Mouse (Mus musculus): ENCODE measurements around the gene Armh3. TPM values are rescaled to one million over a fixed set of nuclear protein-coding genes. Genes with fewer than 3 reads are reported as not detected.

Armh3 gene
- total RNA-seq, 1 experiment: 8.0 TPM

- peaks cover 2% of the 10 kb centered on the region; the same call in 1 of the 2 replicates for H3K36me3 ChIP-seq (ENCODE audit: control insufficient read depth, insufficient read depth, low read length, poor library complexity, severe bottlenecking)
- no peak overlapping the region for H3K27ac ChIP-seq (ENCODE audit: insufficient read depth, low read depth, low read length, poor library complexity, severe bottlenecking)
- no peaks in the 10 kb centered on the region for H3K9me3 ChIP-seq (ENCODE audit: control insufficient read depth, insufficient read depth, low read depth, low read length)
- in situ Hi-C loops (cut with MboI; ENCODE audit: low sequenced_read_pairs in 2 of 2, unreplicated experiment in 2 of 2): no loop called here
- no peak for TF ChIP-seq ZNF384 (IDR thresholded peaks at IDR 0.05; ENCODE audit: low read depth, low read length)
- no peak for TF ChIP-seq HCFC1 (IDR thresholded peaks at IDR 0.05; ENCODE audit: borderline replicate concordance, insufficient read depth, low read length)
- TF ChIP-seq MAFK (IDR thresholded peaks at IDR 0.05; ENCODE audit: insufficient read depth, low read depth, low read length): no peak
- TF ChIP-seq CHD2 (IDR thresholded peaks at IDR 0.05; ENCODE audit: low read depth, low read length): no peak
- no peak for TF ChIP-seq ZC3H11A (IDR thresholded peaks at IDR 0.05; ENCODE audit: borderline replicate concordance, low read depth, low read length)
- H3K9ac ChIP-seq (ENCODE audit: insufficient read depth, low read depth, low read length, poor library complexity, severe bottlenecking): no peak overlapping the region
- DNase-seq (ENCODE audit: low read depth, low spot score): no peak
- H3K4me1 ChIP-seq (ENCODE audit: control insufficient read depth in 2 of 2, insufficient read depth in 2 of 2, low read length in 2 of 2, poor library complexity in 1 of 2): peaks cover 3 to 12% of the 10 kb centered on the region in 2 experiments; a peak in 1 of 4 replicates
- H3K4me3 ChIP-seq (ENCODE audit: insufficient read depth in 1 of 2, low read depth in 1 of 2, low read length in 2 of 2, poor library complexity in 1 of 2, severe bottlenecking in 1 of 2): no peak overlapping the region
Observed at GRCm38 (mm10) chr19:46024959-46025358, 26.7 kb upstream of the Armh3 start.

GRCm38 (mm10) chr19:46016023-46016422, 17.7 kb upstream of the Armh3 start:
- no peaks in the 10 kb centered on the region for H3K36me3 ChIP-seq (ENCODE audit: control insufficient read depth, insufficient read depth, low read length, poor library complexity, severe bottlenecking)
- TF ChIP-seq CHD2 (IDR thresholded peaks at IDR 0.05; ENCODE audit: low read depth, low read length) (no peak), HCFC1 (IDR thresholded peaks at IDR 0.05; ENCODE audit: borderline replicate concordance, insufficient read depth, low read length) (no peak), ZC3H11A (IDR thresholded peaks at IDR 0.05; ENCODE audit: borderline replicate concordance, low read depth, low read length) (no peak), ZNF384 (IDR thresholded peaks at IDR 0.05; ENCODE audit: low read depth, low read length) (no peak), MAFK (IDR thresholded peaks at IDR 0.05; ENCODE audit: insufficient read depth, low read depth, low read length) (no peak)
- H3K9me3 ChIP-seq (ENCODE audit: control insufficient read depth, insufficient read depth, low read depth, low read length): no peaks in the 10 kb centered on the region
- no peak overlapping the region for H3K9ac ChIP-seq (ENCODE audit: insufficient read depth, low read depth, low read length, poor library complexity, severe bottlenecking)
- H3K27ac ChIP-seq (ENCODE audit: insufficient read depth, low read depth, low read length, poor library complexity, severe bottlenecking): no peak overlapping the region
- in situ Hi-C loops (cut with MboI; ENCODE audit: low sequenced_read_pairs in 2 of 2, unreplicated experiment in 2 of 2): loop anchor here in 1 of 2 experiments (10.0 kb wide), 1 partner anchor 201 kb away; the partner anchor contains the start of gene Kcnip2
- no peak overlapping the region for H3K4me3 ChIP-seq (ENCODE audit: insufficient read depth in 1 of 2, low read depth in 1 of 2, low read length in 2 of 2, poor library complexity in 1 of 2, severe bottlenecking in 1 of 2)
- H3K4me1 ChIP-seq (ENCODE audit: control insufficient read depth in 2 of 2, insufficient read depth in 2 of 2, low read length in 2 of 2, poor library complexity in 1 of 2): no peaks in the 10 kb centered on the region
- no peak for DNase-seq (ENCODE audit: low read depth, low spot score)

GRCm38 (mm10) chr19:46014572-46015178, 16.4 kb upstream of the Armh3 start:
- H3K9me3 ChIP-seq (ENCODE audit: control insufficient read depth, insufficient read depth, low read depth, low read length): no peaks in the 10 kb centered on the region
- TF ChIP-seq ZC3H11A (IDR thresholded peaks at IDR 0.05; ENCODE audit: borderline replicate concordance, low read depth, low read length): peak; percentile 97
- no peak for TF ChIP-seq MAFK (IDR thresholded peaks at IDR 0.05; ENCODE audit: insufficient read depth, low read depth, low read length)
- peak; percentile 37; the same call in 1 of the 2 replicates for TF ChIP-seq HCFC1 (IDR thresholded peaks at IDR 0.05; ENCODE audit: borderline replicate concordance, insufficient read depth, low read length)
- no peak overlapping the region for H3K4me3 ChIP-seq (ENCODE audit: insufficient read depth in 1 of 2, low read depth in 1 of 2, low read length in 2 of 2, poor library complexity in 1 of 2, severe bottlenecking in 1 of 2)
- H3K27ac ChIP-seq (ENCODE audit: insufficient read depth, low read depth, low read length, poor library complexity, severe bottlenecking): no peak overlapping the region
- in situ Hi-C loops (cut with MboI; ENCODE audit: low sequenced_read_pairs in 2 of 2, unreplicated experiment in 2 of 2): loop anchor here in 1 of 2 experiments (10.0 kb wide), 1 partner anchor 200 kb away; the partner anchor contains the start of gene Kcnip2
- DNase-seq (ENCODE audit: low read depth, low spot score): peak; percentile 97
- H3K9ac ChIP-seq (ENCODE audit: insufficient read depth, low read depth, low read length, poor library complexity, severe bottlenecking): no peak overlapping the region
- H3K36me3 ChIP-seq (ENCODE audit: control insufficient read depth, insufficient read depth, low read length, poor library complexity, severe bottlenecking): no peaks in the 10 kb centered on the region
- H3K4me1 ChIP-seq (ENCODE audit: control insufficient read depth in 2 of 2, insufficient read depth in 2 of 2, low read length in 2 of 2, poor library complexity in 1 of 2): no peaks in the 10 kb centered on the region

GRCm38 (mm10) chr19:46005680-46006079, 7.4 kb upstream of the Armh3 start:
- H3K4me3 ChIP-seq (ENCODE audit: insufficient read depth in 1 of 2, low read depth in 1 of 2, low read length in 2 of 2, poor library complexity in 1 of 2, severe bottlenecking in 1 of 2): peak overlapping the region; percentile 38 to 46; a peak in 2 of 4 replicates
- TF ChIP-seq ZC3H11A (IDR thresholded peaks at IDR 0.05; ENCODE audit: borderline replicate concordance, low read depth, low read length): no peak
- no peak for TF ChIP-seq HCFC1 (IDR thresholded peaks at IDR 0.05; ENCODE audit: borderline replicate concordance, insufficient read depth, low read length)
- TF ChIP-seq MAFK (IDR thresholded peaks at IDR 0.05; ENCODE audit: insufficient read depth, low read depth, low read length): no peak
- no peak for TF ChIP-seq CHD2 (IDR thresholded peaks at IDR 0.05; ENCODE audit: low read depth, low read length)
- TF ChIP-seq ZNF384 (IDR thresholded peaks at IDR 0.05; ENCODE audit: low read depth, low read length): no peak
- no peaks in the 10 kb centered on the region for H3K36me3 ChIP-seq (ENCODE audit: control insufficient read depth, insufficient read depth, low read length, poor library complexity, severe bottlenecking)
- peaks cover 0 to 2% of the 10 kb centered on the region in 2 experiments; a peak in 1 of 4 replicates for H3K4me1 ChIP-seq (ENCODE audit: control insufficient read depth in 2 of 2, insufficient read depth in 2 of 2, low read length in 2 of 2, poor library complexity in 1 of 2)
- in situ Hi-C loops (cut with MboI; ENCODE audit: low sequenced_read_pairs in 2 of 2, unreplicated experiment in 2 of 2): no loop called here
- H3K27ac ChIP-seq (ENCODE audit: insufficient read depth, low read depth, low read length, poor library complexity, severe bottlenecking): no peak overlapping the region
- no peak for DNase-seq (ENCODE audit: low read depth, low spot score)
- H3K9ac ChIP-seq (ENCODE audit: insufficient read depth, low read depth, low read length, poor library complexity, severe bottlenecking): no peak overlapping the region
- no peaks in the 10 kb centered on the region for H3K9me3 ChIP-seq (ENCODE audit: control insufficient read depth, insufficient read depth, low read depth, low read length)
